Comparison of ENCODE assay signal across 8 mouse cellular contexts in the genomic region with DNA sequence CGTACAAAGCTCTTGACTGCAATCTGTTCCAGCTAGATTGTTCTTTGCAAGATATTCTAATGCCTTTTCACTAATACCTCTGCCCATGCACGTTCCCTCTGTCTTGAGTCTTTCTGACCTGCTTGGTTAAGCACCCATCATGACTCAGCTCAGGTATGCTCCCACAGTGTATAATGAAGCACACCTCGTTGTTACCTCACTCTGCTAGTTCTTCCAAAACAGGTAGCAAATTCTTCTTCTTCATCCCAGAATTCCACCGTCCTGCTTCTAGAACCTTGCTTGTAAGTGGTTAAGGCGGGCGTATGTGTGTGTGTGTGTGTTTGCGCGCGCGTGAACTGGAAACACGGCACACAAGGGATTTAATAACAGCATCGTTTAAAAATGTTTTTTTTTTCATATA. TPM values are rescaled to one million over a fixed set of nuclear protein-coding genes. Genes with fewer than 3 reads are reported as not detected.
DNase-seq lines count a peak whose midpoint lies in the region; ATAC-seq and TF ChIP-seq lines count a peak whose summit lies in the region.

No protein-coding gene starts in this region.

- 6% methylated on average over 12 of the region's 12 CpGs for WGBS in liver, embryonic 11.5 days
- WGBS in olfactory bulb, adult 2 months: 4% methylated on average over 12 of the region's 12 CpGs

- TF ChIP-seq CTCF in olfactory bulb, adult 2 months (IDR thresholded peaks at IDR 0.05; ENCODE audit: insufficient read depth, low read depth, low read length): no peak

- H3K9me3 ChIP-seq in liver, embryonic 11.5 days (ENCODE audit: control insufficient read depth, low read length): no peaks in the 10 kb centered on the region

- no peak for TF ChIP-seq POLR2A in olfactory bulb, adult 2 months (IDR thresholded peaks at IDR 0.05; ENCODE audit: insufficient read depth, low read depth, low read length)

- H3K9ac ChIP-seq in liver, embryonic 11.5 days (ENCODE audit: low read depth, low read length): 0 out of 2 replicates have a peak overlapping the region, but pooled peaks have one; percentile 4

- no peaks in the 10 kb centered on the region for H3K36me3 ChIP-seq in liver, embryonic 11.5 days (ENCODE audit: control insufficient read depth, insufficient read depth, low read length)

- no peaks in the 10 kb centered on the region for H3K27me3 ChIP-seq in liver, embryonic 11.5 days (replicated peaks; ENCODE audit: control insufficient read depth, insufficient read depth, low read length)

- no peak for DNase-seq in cerebellum, postnatal 36 days
- DNase-seq in urinary bladder, postnatal 25 days (ENCODE audit: low spot score): peak; percentile 5
- DNase-seq in urinary bladder, postnatal 4 days (ENCODE audit: low spot score in 2 of 2): no peak
- no peak for DNase-seq in liver, embryonic 11.5 days (ENCODE audit: low spot score)
- DNase-seq in frontal cortex, postnatal 36 days (ENCODE audit: low spot score in 2 of 2): no peak
- no peak for DNase-seq in layer of hippocampus, postnatal 25 days (ENCODE audit: extremely low spot score in 1 of 2, low spot score in 1 of 2)

- H3K27ac ChIP-seq in liver, embryonic 11.5 days (ENCODE audit: low read depth, low read length): no peak overlapping the region
- no peak overlapping the region for H3K27ac ChIP-seq in olfactory bulb, adult 2 months (ENCODE audit: insufficient read depth, low read depth, low read length)

- ATAC-seq in cerebellum, adult (ENCODE audit: insufficient number of reproducible peaks, low FRiP score, low TSS enrichment): peak; percentile 49
- ATAC-seq in liver, embryonic 11.5 days (replicated peaks; ENCODE audit: low FRiP score): peak; percentile 48

- peak overlapping the region; percentile 63 for H3K4me3 ChIP-seq in liver, embryonic 11.5 days (ENCODE audit: low read depth, low read length)
- H3K4me3 ChIP-seq in olfactory bulb, adult 2 months (ENCODE audit: insufficient read depth, low read depth, low read length): peak overlapping the region; percentile 72

- H3K4me1 ChIP-seq in liver, embryonic 11.5 days (replicated peaks; ENCODE audit: control insufficient read depth, insufficient read depth, low read length): no peaks in the 10 kb centered on the region; the same call in 1 of the 2 replicates
- no peaks in the 10 kb centered on the region for H3K4me1 ChIP-seq in olfactory bulb, adult 2 months (ENCODE audit: control insufficient read depth, insufficient read depth, low read length)

- H3K4me2 ChIP-seq in liver, embryonic 11.5 days: peak overlapping the region; percentile 62

RNA-seq across cellular contexts. Expression of gene Pbdc1, which starts 0.4 kb away (rescaled TPM):
- 71.5 and 79.2 TPM in 2 replicates for polyA plus RNA-seq in liver, embryonic 11.5 days (2014; fragmentation: Nextera tagmentation; extraction: Ambion mirVana)
- not detected in 2 replicates for polyA plus RNA-seq in olfactory bulb, adult 2 months (2012; ENCODE audit: insufficient read depth, insufficient read length, low replicate concordance, missing spikeins)
- total RNA-seq in layer of hippocampus, postnatal 25 days (2021): 10 to 100 TPM; 17.6 to 18.2 TPM

RNA-seq across cellular contexts. Expression of gene Magee1, which starts 41.0 kb away (rescaled TPM):
- polyA plus RNA-seq in liver, embryonic 11.5 days (2014; fragmentation: Nextera tagmentation; extraction: Ambion mirVana): 5.5 and 6.3 TPM in 2 replicates
- polyA plus RNA-seq in olfactory bulb, adult 2 months (2012; ENCODE audit: insufficient read depth, insufficient read length, low replicate concordance, missing spikeins): not detected in 2 replicates
- total RNA-seq in layer of hippocampus, postnatal 25 days (2021): 100 to 1,000 TPM; 137 to 140 TPM
